Mouse (Mus musculus) mouse embryonic stem cell (cell line): ENCODE results near the gene Zkscan4.
"Not testable (repeated sequence)": the region's sequence is repeated elsewhere in the genome, so short reads cannot be mapped to it uniquely, and the experiment has no call there.

Experiments
- in situ Hi-C, 2 experiments: fragments of 300-500 bp; cut with MboI; formaldehyde crosslinking; loops; 1 replicate in 1 of 2; 3 replicates in 1 of 2; pipeline ENCODE4 v1.14.3; 2019 to 2020; ENCODE audit warnings: low sequenced_read_pairs in 2 of 2, low pct_unique_long_range_greater_than_20kb in 1 of 2, mixed read lengths in 1 of 2; ENCODE audit not compliant: unreplicated experiment in 1 of 2

Gene Zkscan4

GRCm38 (mm10) chr13:21495080-21495479 lies 16.4 kb downstream of the Zkscan4 start, which contains the start of gene AK157302:
Gene AK157302, plus strand, starts transcription at chr13:21495223.
- in situ Hi-C loops: no loop called here

GRCm38 (mm10) chr13:21501182-21501581 lies 22.5 kb downstream of the Zkscan4 start, which contains the start of gene Gm11273:
Gene Gm11273, minus strand, starts transcription at chr13:21501418.
- in situ Hi-C loops: not testable (repeated sequence)

- in situ Hi-C loops: no loop called here
Observed at GRCm38 (mm10) chr13:21502296-21502695, 23.6 kb downstream of the Zkscan4 start.

- in situ Hi-C loops: no loop called here
Observed at GRCm38 (mm10) chr13:21506221-21506649, 27.5 kb downstream of the Zkscan4 start.

GRCm38 (mm10) chr13:21530136-21530535 lies 51.4 kb downstream of the Zkscan4 start:
- in situ Hi-C loops: no loop called here

- in situ Hi-C loops: no loop called here
Observed at GRCm38 (mm10) chr13:21530781-21531201, 52.1 kb downstream of the Zkscan4 start, which contains the start of gene Zkscan8. Gene Zkscan8, minus strand, starts transcription at chr13:21531120.
